Mouse (Mus musculus) monocyte, adult 2 months (primary cell): ENCODE data around the gene Trim56.
"Not testable (repeated sequence)": the region's sequence is repeated elsewhere in the genome, so short reads cannot be mapped to it uniquely, and the experiment has no call there.

Experiments used
- DNase-seq, 2 experiments: peaks; one replicate each; pipeline ENCODE4 v3.0.0; 2022; ENCODE audit warnings: low spot score in 2 of 2, low read depth in 1 of 2

Trim56 gene

GRCm38 (mm10) chr5:137115866-137116847 lies at the start of gene Trim56:
TSS of gene Trim56 (minus strand) at chr5:137116209.
- peak; percentile 55 to 72 for DNase-seq

GRCm38 (mm10) chr5:137161853-137162252 lies 45.8 kb upstream of the Trim56 start:
- no peak for DNase-seq

- DNase-seq: peak; percentile 34 to 82
Measured at GRCm38 (mm10) chr5:137159461-137159860, 43.5 kb upstream of the Trim56 start.

- DNase-seq: no peak
Measured at GRCm38 (mm10) chr5:137153289-137153688, 37.3 kb upstream of the Trim56 start.

GRCm38 (mm10) chr5:137152623-137153022 lies 36.6 kb upstream of the Trim56 start:
- no peak for DNase-seq

GRCm38 (mm10) chr5:137149272-137149882 lies 33.4 kb upstream of the Trim56 start, which contains the start of gene Muc3:
TSS of gene Muc3 (minus strand) at chr5:137149322.
- DNase-seq: not testable (repeated sequence)

- no peak for DNase-seq
Measured at GRCm38 (mm10) chr5:137140836-137141235, 24.8 kb upstream of the Trim56 start.

- DNase-seq: no peak
Measured at GRCm38 (mm10) chr5:137138977-137139376, 23.0 kb upstream of the Trim56 start.

- DNase-seq: no peak
Measured at GRCm38 (mm10) chr5:137134959-137135358, 18.9 kb upstream of the Trim56 start.

- no peak for DNase-seq
Measured at GRCm38 (mm10) chr5:137131490-137131889, 15.5 kb upstream of the Trim56 start.

- no peak for DNase-seq
Measured at GRCm38 (mm10) chr5:137129281-137129680, 13.3 kb upstream of the Trim56 start.

GRCm38 (mm10) chr5:137123516-137123915 lies 7.5 kb upstream of the Trim56 start:
- no peak for DNase-seq

GRCm38 (mm10) chr5:137122686-137123193 lies 6.7 kb upstream of the Trim56 start:
- peak; percentile 42 to 63 for DNase-seq

- DNase-seq: no peak
Measured at GRCm38 (mm10) chr5:137121280-137121679, 5.3 kb upstream of the Trim56 start.

- DNase-seq: no peak
Measured at GRCm38 (mm10) chr5:137118878-137119277, 2.9 kb upstream of the Trim56 start.

GRCm38 (mm10) chr5:137117994-137118393 lies 2.0 kb upstream of the Trim56 start:
- DNase-seq: not testable (repeated sequence)

- DNase-seq: no peak
Measured at GRCm38 (mm10) chr5:137116987-137117386, 978 bp upstream of the Trim56 start.

GRCm38 (mm10) chr5:137114891-137115561 lies 983 bp downstream of the Trim56 start:
- no peak for DNase-seq

- no peak for DNase-seq
Measured at GRCm38 (mm10) chr5:137111542-137112408, 4.2 kb downstream of the Trim56 start.

GRCm38 (mm10) chr5:137110863-137111262 lies 5.1 kb downstream of the Trim56 start:
- no peak for DNase-seq
